Mouse (Mus musculus) R1 (cell line): ENCODE data around the gene Gm6890.
"Not testable (repeated sequence)": the region's sequence is repeated elsewhere in the genome, so short reads cannot be mapped to it uniquely, and the experiment has no call there.

Experiments
- DNase-seq: peaks from one replicate; pipeline ENCODE4 v3.0.0-alpha.2; 2018; ENCODE audit warnings: low read depth, low spot score

Gm6890 gene

DNA sequence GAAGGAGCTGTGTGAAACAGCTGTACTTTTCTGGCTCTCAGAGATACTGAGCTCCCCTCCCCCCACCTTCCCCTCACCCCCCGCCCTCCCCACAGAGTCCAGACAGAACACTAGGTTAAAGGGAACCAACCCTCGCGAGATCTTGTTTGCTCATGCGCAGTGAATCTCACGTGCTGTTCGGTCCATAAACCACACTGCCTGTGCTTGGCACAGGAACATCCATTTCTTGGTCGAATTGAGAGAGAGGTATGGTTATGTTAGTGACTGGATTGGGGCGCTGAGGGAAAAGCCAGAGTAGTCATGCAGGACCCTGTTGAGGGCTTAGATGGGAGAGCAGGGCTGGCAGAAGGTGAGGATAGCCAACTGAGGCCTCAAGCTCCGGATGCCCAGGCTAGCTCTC is at the start of gene Gm6890:
TSS of gene Gm6890 (plus strand) at position 301 of the 400 bp plus-strand sequence.
- not testable (repeated sequence) for DNase-seq

DNA sequence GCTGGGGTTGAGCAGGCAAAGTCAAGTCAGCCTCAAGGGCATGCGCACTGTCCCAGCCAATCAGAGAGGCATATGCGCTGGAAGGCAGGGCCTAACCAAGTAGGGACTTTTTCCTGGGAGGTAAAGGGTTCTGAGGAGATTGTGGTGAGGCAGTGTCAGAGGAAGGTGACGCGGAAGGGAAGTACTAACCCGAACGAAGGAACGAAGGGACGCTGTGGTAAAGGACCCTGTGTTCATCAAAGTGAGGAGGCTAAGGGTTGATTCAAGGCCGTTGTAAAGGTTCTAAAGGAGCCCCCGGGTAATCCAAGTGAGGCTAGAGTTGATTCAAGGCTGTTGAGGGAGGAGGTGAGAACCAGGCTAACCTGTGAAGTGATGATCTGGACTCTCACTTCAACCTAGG is 14.5 kb upstream of the Gm6890 start:
- DNase-seq: peak; percentile 1

DNA sequence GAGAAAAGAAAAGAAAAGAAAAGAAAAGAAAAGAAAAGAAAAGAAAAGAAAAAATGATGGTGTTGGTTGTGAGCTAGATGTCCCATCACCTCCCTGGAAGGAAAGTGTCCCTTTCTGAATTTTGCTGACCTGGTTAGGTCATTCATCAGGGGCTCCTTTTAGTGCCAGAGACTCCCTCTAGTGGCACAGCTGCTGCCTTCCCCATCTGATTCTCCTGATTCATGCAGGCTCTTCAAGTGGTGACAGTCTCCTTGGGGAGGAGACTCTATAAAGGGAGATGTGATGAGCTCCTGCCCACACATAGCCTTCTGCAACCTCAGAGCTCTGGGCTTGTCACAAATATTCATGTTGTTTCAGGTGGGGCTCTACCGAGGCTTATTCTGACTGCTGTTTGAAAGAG is 30.0 kb downstream of the Gm6890 start:
- DNase-seq: peak; percentile 1
